Mouse (Mus musculus) hematopoietic stem cell, adult 5-6 weeks (primary cell): Measurements from ENCODE around the gene Tie1. TPM values are rescaled to one million over a fixed set of nuclear protein-coding genes. Genes with fewer than 3 reads are reported as not detected.
"Not testable (repeated sequence)": the region's sequence is repeated elsewhere in the genome, so short reads cannot be mapped to it uniquely, and the experiment has no call there.

Experiments used
- ATAC-seq, 2 experiments: fragments of 125-278 bp in 1 of 2; replicated peaks in 1 of 2; 2 replicates each; pipeline ENCODE4 v1.8.0; 2016 to 2017; ENCODE audit warnings: inconsistent platforms in 2 of 2, mild to moderate bottlenecking in 2 of 2, moderate number of reproducible peaks in 2 of 2, low read depth in 1 of 2, moderate TSS enrichment in 1 of 2; ENCODE audit not compliant: low FRiP score in 2 of 2, poor library complexity in 2 of 2, severe bottlenecking in 2 of 2, insufficient read depth in 1 of 2, low TSS enrichment in 1 of 2
- total RNA-seq: library from RNA; stranded (forward); fragments of 172-1452, 232-1000 nt; gene quantifications from 2 replicates; pipeline ENCODE4 v1.2.3, GENCODE M21; 2017

Tie1 gene
- 23.3 and 24.5 TPM in 2 replicates for total RNA-seq

DNA sequence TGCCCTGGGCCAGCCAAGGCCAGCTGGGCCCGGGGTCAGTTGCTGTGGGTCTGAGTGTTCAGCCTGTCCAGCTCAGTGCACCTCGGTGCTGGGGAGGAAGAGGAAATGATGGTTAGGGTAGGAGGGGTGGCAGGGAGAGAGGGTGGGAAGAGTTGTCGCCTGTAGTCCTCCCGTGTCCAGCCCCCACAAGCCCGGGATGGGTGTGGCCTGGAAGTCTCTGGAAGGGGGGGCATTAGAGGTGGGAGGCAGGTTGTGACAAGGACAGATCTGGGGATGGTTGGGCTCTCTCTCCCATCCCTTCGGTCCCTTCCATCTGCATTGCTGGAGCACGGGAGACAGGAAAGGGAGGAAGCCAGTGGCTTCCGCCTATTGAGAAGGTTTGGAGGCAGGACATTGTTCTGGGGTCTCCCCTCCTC is at the start of gene Tie1:
Tie1 (minus strand) TSS at position 345 of the 416 bp plus-strand sequence.
- peak; percentile 62 to 71 for ATAC-seq

GRCm38 (mm10) chr4:118537801-118538200 is 47.9 kb upstream of the Tie1 start:
- no peak for ATAC-seq

DNA sequence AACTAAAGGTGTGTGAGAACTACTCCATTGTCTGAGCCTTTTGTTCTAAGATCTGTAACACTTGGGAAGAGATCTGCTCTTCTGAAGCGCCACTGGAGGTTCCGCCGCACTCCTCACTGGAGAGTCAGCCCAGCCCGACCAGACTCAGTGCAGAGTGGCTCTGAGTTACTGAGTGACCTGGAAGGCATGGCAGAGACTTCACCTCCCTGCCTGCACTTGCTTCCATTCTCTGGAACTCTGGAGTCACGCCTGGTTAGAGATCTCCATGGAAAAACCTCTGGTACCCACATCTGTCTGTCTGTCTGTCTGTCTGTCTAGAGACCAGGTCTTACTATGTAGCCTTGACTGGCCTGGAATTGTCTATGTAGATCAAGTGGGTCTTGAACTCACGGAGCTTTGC is 45.7 kb upstream of the Tie1 start:
- no peak for ATAC-seq

- ATAC-seq = peak in 1 of 2 experiments; percentile 38; a peak in 1 of 4 replicates
These were observed 43.7 kb upstream of the Tie1 start for GRCm38 (mm10) chr4:118533605-118534004.

DNA sequence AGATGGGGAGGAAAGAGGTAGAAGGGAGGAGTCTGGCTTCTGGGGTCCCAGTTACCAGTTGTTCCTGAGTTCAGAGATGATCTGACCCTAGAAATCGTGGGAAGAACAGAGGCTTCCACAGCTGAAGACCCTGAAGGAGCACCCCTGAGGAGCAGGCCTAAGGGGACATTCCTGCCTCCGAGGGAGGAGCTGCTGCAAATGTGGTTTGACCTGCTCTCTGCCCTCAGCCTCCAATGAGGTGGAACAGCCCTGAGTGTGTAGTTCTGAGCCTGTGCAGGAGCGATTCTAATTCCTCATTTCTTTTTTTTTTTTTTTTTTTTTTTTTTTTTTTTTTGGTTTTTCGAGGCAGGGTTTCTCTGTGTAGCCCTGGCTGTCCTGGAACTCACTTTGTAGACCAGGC is 43.3 kb upstream of the Tie1 start:
- no peak for ATAC-seq

DNA sequence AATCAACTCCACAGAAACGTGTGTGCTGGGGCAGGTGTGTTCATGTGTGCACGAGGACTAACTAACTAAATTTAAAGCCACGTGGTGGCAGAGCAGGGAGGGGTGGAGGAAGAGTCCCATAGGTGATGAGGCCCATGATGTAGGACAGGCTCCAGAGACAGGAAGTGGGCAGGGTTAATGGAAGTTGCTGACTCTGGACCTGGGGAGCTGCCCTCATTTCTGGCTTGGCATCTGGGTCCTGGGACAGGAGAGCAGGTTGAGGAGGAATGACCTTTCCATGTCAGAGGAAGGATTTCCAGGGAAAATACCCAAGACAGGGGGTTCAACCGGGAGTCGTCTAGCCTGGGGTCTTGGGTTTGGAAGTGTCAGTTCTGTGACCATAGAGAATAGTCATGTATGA is 42.8 kb upstream of the Tie1 start:
- no peak for ATAC-seq

- no peak for ATAC-seq
These were observed 37.9 kb upstream of the Tie1 start for GRCm38 (mm10) chr4:118527720-118528119.

DNA sequence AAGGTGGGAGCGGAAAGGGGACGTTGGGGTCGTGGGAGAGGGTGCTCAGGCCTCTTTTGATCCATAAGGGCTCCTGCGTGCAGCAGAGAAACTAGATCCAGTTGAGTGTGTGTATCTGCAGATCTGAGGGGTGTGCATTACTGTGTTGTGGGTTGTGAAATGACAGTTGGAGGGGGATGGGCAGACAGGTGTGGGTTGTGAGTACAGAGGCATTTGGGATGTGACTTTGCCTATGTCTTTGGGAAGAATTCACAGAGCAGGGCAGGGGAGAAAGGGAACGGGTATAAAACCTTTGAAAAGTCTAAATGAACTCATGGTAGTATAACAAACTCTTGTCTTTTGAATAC is 37.4 kb upstream of the Tie1 start:
- no peak for ATAC-seq

DNA sequence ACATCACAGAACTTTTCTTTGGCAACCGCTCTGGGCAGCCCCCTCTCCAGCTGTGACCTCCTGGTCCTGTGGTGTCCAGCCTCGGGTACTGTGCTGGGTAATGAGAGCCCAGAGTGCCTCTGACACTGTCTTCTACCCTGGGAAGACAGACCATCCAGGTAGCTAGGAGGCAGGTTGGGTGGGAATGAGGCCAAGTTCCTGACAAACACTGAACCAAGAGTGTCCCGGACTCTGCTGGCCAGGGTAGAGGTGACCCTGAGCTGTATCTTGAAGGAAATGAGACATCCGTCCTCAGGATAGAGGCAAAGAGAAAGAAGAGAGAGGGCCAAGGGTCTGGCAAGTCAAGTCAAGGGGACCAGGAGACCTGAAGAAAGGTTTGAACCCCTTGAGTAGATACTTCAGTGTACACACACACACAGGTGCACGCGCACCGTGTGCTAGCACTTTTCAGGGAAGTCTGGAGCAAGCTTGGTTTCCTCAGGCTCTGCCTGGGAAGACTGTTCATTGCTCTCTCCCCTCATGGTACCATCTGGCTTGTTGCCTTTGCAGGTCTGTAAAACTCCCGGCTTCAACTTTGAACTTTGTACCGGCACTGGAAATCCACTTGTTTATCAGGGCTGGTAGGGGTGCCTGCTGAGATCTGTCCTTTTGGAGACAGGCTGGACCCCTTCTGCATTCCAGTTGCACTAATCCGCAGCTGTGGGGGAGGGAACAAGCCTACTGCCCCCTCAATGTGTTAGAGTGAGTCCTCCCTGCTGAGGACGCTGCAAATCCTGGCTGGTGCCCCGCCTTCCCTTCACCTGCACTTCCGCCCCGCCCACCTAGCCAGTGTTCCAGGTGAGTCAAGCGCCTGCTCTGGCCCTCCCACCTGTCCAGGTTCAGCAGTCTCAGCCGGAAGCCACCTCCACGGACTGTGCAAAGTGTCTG is 36.8 kb upstream of the Tie1 start, which contains the start of gene 2610528J11Rik:
2610528J11Rik (plus strand) TSS at position 592 of the 927 bp plus-strand sequence.
- ATAC-seq = no peak

DNA sequence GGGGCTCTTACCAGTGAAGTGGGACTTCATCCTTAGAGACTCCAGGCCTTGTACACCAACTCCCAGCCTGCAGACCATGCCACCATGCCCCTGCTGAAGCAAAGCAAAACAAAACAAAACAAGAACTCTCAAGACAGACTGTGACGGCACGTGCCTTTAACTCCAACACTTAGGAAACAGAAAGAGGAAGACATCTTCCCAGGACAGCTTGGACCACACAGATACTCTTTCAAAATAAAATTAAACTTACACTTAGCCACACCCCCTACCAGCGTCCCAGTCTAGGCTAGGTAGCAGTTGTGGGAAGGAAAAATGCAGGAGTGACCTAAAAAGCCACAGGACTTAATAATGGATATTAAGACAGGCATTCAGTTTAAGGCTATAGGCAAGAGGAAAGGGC is 35.9 kb upstream of the Tie1 start:
- ATAC-seq = no peak

DNA sequence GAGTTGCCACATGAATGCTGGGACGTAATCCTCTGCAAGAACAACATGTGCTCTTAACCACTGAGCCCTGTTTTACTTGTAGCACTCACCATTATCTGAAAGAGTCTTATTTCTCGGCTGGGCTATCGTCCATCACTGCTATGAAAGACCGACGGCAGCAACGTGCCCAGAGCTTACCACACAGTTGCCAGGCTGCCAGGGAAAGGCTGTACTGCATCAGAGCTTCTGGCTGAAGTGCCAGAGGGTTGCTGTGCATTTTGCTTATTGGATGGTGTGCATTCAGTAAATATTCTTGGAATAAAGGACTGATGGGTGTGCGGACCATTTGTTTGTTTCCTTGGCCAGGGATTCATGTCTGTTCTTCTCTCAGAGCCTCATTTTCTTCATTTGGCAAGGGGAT is 34.1 kb upstream of the Tie1 start:
- no peak for ATAC-seq

DNA sequence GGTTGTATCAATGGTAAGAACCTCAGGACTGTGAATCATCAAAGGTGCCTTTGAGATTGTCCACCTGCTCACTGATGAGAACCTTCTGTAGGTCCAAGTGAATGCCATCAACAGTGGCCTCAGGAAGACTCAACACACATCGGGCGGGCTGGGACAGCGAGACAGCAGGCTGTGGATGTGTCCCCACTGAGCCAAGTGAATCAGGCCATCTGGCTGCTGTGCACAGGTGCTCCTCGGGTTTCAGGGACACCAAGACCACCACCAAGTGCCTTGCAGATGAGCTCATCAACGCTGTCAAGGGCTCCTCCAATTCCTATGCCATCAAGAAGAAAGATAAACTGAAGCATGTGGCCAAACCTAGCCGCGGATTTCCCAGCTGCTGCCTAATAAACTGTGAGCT is 32.4 kb upstream of the Tie1 start:
- ATAC-seq = no peak

- ATAC-seq = 0 out of 4 replicates have a peak, but pooled peaks of 1 of the 2 experiments have one; percentile 37
These were observed 28.3 kb upstream of the Tie1 start for GRCm38 (mm10) chr4:118518208-118518607.

DNA sequence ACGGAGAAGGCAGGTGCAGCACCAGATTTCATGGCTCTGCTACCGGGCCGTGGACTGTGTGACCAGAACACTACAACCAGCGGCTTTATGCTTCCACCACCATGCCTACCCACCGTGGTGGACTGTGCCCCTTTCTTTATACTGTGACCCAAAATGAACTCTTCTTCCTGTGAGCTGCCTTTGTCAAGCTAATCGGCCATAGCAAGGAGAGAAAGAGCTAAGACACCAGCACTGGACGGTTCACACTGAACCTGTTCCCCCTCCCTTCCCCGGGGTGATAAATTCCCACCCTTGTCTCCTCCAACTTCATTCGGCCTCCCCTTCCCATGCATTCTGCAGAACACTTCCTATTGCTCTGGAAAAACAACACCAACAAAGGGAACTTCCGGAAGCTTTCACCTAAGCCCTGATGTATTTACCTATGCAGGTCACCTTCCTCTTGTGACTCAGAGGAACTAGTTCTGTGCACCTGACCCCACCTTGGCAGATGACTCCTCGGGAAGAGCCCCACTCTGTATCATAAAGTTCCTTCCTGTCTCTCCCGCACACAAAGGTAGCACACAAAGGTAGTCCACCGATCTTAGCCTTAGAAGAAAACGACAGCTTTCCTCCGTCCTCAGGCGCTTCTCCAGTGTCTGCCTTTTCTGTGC is 27.8 kb upstream of the Tie1 start:
- no peak for ATAC-seq

- no peak; a peak in 1 of 4 replicates for ATAC-seq
These were observed 27.0 kb upstream of the Tie1 start for GRCm38 (mm10) chr4:118516699-118517496.

DNA sequence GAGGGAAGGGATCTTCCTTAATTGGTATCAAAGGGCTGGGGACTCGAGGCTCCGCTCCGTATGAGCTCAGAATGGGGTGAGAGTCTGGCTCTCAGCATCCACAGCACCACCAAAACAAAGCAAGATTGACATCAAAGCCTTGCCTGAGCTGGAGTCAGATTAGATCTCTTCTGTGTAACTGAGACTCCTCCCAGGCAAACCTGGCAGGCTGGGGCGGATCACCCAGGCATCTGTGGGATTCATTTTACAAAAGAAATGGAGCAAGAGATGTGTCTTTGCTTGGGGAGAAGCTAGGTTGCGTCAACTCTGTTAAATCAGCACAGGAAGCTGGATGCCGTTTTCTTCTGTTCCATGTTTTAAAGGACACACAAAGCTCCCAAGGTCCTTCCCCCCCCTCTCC is 19.2 kb upstream of the Tie1 start:
- ATAC-seq = no peak

DNA sequence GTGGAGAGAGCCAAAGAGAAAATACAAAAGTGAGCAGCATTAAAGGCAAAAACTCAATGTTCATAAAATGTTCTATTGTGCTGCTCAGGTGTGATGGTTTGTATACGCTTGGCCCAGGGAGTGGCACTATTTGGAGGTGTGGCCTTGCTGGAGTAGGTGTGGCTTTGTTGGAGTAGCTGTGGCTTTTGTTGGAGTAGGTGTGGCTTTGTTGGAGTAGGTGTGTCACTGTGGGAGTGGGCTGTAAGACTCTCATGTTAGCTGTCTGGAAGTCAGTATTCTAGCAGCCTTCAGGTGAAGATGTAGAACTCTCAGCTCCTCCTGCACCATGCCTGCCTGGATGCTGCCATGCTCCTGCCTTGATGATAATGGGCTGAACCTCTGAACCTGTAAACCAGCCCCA is 17.3 kb upstream of the Tie1 start:
- ATAC-seq = not testable (repeated sequence)

GRCm38 (mm10) chr4:118505551-118505950 is 15.7 kb upstream of the Tie1 start:
- no peak for ATAC-seq
